Mouse (Mus musculus) intestine, postnatal 0 days (tissue): ENCODE data around the gene Mdp1. TPM values are rescaled to one million over a fixed set of nuclear protein-coding genes. Genes with fewer than 3 reads are reported as not detected.
A peak's percentile ranks its signal among the peaks of the same experiment; 100 is the strongest.

Source experiments
- ATAC-seq: fragments of 200-750 bp; cut with Nextera tagmentation; 2 replicates; pipeline ENCODE4 v1.8.0; 2017; ENCODE audit warnings: mild to moderate bottlenecking, moderate TSS enrichment, moderate library complexity
- H3K27ac ChIP-seq: fragments of 300-500 bp; sonication (generic); 2 replicates; pipeline ENCODE4 v1.5.1; 2014; ENCODE audit warnings: mild to moderate bottlenecking, low read depth, low read length, moderate library complexity
- H3K27me3 ChIP-seq: fragments of 300-500 bp; sonication (generic); replicated peaks from 2 replicates; pipeline ENCODE4 v1.6.1; 2014; ENCODE audit warnings: low read length, mixed read lengths; ENCODE audit not compliant: control insufficient read depth, insufficient read depth
- H3K36me3 ChIP-seq: fragments of 300-500 bp; sonication (generic); 2 replicates; pipeline ENCODE4 v1.6.1; 2014; ENCODE audit warnings: mild to moderate bottlenecking, moderate library complexity; ENCODE audit not compliant: control insufficient read depth, insufficient read depth
- H3K4me1 ChIP-seq: fragments of 300-500 bp; sonication (generic); replicated peaks from 2 replicates; pipeline ENCODE4 v1.6.1; 2014; ENCODE audit warnings: antibody characterized with exemption, low read length, mixed read lengths; ENCODE audit not compliant: control insufficient read depth, insufficient read depth
- H3K4me2 ChIP-seq: fragments of 300-500 bp; sonication (generic); replicated peaks from 2 replicates; pipeline ENCODE4 v1.6.1; 2014; ENCODE audit warnings: low read depth, mild to moderate bottlenecking, moderate library complexity
- H3K4me3 ChIP-seq: fragments of 300-500 bp; sonication (generic); 2 replicates; pipeline ENCODE4 v1.5.1; 2014; ENCODE audit warnings: low read depth, low read length
- H3K9ac ChIP-seq: fragments of 300-500 bp; sonication (generic); 2 replicates; pipeline ENCODE4 v1.6.1; 2014; ENCODE audit warnings: mild to moderate bottlenecking, low read depth, low read length
- H3K9me3 ChIP-seq: fragments of 300-500 bp; sonication (generic); 2 replicates; pipeline ENCODE4 v1.6.1; 2016; ENCODE audit warnings: mixed run types; ENCODE audit not compliant: control insufficient read depth
- CTCF ChIP-seq: sonication (generic); IDR thresholded peaks from 2 replicates; pipeline ENCODE4 v1.5.1; 2016; ENCODE audit warnings: low read depth, mild to moderate bottlenecking, control low read depth, antibody characterized with exemption, moderate library complexity
- WGBS: fragments of 180-500 bp; shearing (Covaris S2); extraction: QIAGEN DNeasy Blood & Tissue Kit; methylation state at CpG from one replicate; pipeline ENCODE4 v1.1.7; 2014; 5-methylcytosine and 5-hydroxymethylcytosine counted together
- polyA plus RNA-seq: library from polyadenylated mRNA; unstranded; fragments of >200 nt; fragmentation: Nextera tagmentation; extraction: Ambion mirVana; gene quantifications from 2 replicates; pipeline ENCODE4 v1.2.1, GENCODE M21; 2015

Gene Mdp1
- polyA plus RNA-seq: 85.1 and 94.0 TPM in 2 replicates

DNA sequence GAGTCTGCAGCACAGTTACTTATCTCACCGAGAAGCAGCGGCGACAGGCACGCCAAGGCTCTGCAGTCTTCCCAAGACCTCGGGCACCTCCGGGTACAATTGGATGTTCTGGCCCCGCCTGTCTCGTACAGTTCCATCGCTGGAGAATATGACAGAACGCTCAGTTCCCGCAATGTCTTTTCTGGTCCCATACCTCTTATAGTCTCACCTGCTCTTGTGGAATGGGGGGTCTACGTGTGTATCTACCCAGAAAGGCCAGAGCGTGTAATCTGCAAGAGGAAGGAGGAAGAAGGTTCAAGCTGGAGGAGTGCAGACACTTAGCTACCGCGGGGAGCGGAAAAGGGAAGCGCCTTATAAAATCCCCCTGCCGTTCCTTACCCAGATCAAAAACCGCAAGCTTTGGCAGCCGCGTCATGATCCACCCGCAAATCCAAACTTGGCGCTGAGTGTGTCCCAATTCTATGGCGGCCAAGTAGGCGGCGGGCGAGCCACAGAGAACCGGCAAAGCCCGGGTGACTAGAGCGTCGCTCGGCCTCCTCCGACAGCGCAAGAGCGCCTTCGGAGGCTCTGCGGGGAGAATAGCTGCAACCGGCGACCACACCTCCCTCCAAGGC, at the start of gene Mdp1:
Mdp1 (minus strand) TSS at position 549 of the 614 bp plus-strand sequence.
- peak; percentile 73 for ATAC-seq
- Histone ChIP-seq H3K36me3 (peaks cover 12% of the 10 kb centered on the region), H3K27ac (peak within 1 kb of the TSS; percentile 87), H3K4me2 (peak within 1 kb of the TSS; percentile 75), H3K4me3 (peak within 1 kb of the TSS; percentile 71), H3K27me3 (no peaks in the 10 kb centered on the region), H3K9ac (peak within 1 kb of the TSS; percentile 65), H3K9me3 (no peaks in the 10 kb centered on the region), H3K4me1 (0 out of 2 replicates have a peak, but pooled peaks cover 4% of the 10 kb centered on the region)
- WGBS: under 1% methylated on average over 39 of the region's 39 CpGs
- TF ChIP-seq CTCF: peak; percentile 75

DNA sequence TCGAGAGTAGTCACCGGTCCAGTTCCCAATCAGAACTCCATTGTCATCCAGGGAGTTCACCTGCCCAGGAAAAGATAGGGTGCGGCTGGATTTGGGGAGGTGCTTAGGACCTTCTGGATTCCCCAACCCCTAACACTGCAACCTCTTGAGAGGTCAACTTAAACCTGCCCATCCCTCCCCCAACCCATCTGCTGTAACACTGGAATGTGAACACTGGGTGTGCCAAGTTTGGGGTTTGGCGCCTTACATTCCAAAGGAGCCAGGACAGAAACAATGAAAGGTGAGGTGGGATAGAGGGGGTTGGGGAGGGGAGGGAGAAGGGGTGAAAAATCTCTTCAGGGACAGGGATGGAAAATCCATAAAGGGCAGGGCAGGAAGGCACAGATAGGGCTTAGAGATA, 49.2 kb upstream of the Mdp1 start:
- ATAC-seq: no peak
- no peak overlapping the region for H3K4me3 ChIP-seq
- TF ChIP-seq CTCF: no peak
- no peak overlapping the region for H3K27ac ChIP-seq
- no peaks in the 10 kb centered on the region for H3K9me3 ChIP-seq
- no peak overlapping the region for H3K4me2 ChIP-seq
- H3K36me3 ChIP-seq: no peaks in the 10 kb centered on the region
- no peak overlapping the region for H3K9ac ChIP-seq
- H3K4me1 ChIP-seq: no peaks in the 10 kb centered on the region; the same call in 1 of the 2 replicates
- H3K27me3 ChIP-seq: no peaks in the 10 kb centered on the region
- WGBS: 93% methylated on average over 4 of the region's 4 CpGs

DNA sequence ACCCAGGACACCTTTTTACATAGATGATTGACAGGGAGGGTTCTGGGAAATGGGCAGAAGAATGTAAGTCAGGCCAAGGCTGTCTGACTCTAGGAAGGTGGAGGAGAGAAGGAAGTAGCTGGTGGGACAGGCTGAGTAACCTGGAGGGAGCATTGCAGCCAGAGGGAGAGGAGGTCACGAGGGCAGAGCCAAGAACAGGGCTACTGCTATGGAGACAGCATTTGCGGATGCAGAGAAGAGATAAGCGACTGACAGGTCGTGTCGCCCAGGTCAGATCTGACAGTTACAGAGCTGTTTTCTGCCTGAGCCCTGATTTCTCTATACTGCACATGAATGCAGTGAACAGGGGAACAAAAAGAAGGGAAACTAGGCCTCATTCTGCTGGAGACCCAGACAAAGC, 47.1 kb upstream of the Mdp1 start:
- TF ChIP-seq CTCF: no peak
- Histone ChIP-seq H3K4me3 (no peak overlapping the region), H3K9ac (no peak overlapping the region), H3K27ac (no peak overlapping the region), H3K4me1 (no peaks in the 10 kb centered on the region), H3K4me2 (no peak overlapping the region), H3K27me3 (no peaks in the 10 kb centered on the region), H3K36me3 (no peaks in the 10 kb centered on the region), H3K9me3 (no peaks in the 10 kb centered on the region)
- 69% methylated on average over 5 of the region's 5 CpGs for WGBS
- no peak for ATAC-seq

DNA sequence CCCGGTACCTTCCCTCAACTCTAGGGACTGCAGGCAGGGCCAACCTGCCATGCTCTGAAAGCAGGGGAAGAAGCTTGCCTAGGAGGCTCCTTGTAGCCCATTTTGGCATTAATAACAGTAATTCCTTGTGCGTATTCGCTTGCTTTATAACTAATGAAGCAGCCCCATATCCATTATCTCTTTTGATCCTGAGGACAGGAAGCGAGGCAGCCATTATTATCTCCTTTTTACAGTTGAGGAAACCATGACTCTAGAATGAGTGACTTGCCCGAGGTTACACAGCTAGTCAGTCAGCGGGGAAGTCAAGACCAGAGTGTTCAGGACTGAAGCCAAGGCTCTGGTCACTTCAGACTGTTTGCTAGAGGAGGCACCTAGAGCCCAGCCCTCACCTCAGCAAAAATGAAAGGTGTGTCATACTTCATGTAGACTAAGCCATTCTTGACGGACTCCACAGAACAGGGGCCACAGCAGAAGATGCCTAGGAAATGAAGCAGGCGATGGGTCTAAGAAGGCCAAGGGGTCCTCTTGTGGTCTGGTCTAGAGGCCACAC, 45.8 kb upstream of the Mdp1 start:
- ATAC-seq: no peak
- Histone ChIP-seq H3K9ac (no peak overlapping the region), H3K36me3 (no peaks in the 10 kb centered on the region), H3K4me1 (no peaks in the 10 kb centered on the region), H3K4me2 (no peak overlapping the region), H3K27ac (no peak overlapping the region), H3K4me3 (no peak overlapping the region), H3K9me3 (no peaks in the 10 kb centered on the region), H3K27me3 (no peaks in the 10 kb centered on the region)
- 72% methylated on average over 8 of the region's 8 CpGs for WGBS
- TF ChIP-seq CTCF: no peak

DNA sequence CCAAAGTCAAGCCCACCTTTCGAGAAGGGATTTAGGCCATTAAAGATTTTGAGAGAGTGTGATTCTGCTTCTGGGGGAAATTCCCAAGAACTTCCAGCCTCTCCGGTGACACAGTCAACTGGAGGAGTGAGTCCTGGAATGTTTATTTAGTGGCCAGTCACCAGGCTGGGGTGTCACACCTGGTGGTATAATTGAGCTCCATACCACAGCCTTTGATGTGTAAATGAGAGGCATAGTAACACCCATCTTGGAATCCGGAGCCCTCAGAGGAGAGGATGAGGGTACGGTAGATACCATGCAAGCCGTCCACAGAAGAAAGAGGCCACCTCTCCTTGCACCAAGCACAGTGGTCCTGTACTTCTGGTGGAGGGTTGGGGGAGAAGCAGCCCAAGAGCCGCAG, 42.5 kb upstream of the Mdp1 start:
- WGBS: 52% methylated on average over 6 of the region's 6 CpGs
- H3K27ac ChIP-seq: no peak overlapping the region
- no peak overlapping the region for H3K9ac ChIP-seq

DNA sequence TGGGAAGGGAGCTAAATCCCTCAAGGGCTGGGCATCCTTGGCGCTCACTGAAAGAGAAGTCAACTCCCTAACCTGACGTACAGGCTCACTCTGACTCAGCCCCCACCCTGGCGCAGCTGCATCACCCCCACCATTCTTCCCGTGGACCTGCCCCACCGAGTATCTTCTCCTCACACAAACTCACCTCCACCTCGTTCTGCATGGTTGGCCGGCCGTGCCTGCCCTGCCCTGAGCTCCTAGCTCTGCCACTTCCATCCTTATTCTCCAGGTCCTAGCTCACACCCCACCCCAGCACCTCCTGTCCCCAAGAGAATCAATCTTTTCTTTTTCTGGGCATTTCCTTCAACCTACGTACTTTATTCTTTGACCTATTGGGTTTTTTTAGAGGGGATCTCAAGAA, 40.8 kb upstream of the Mdp1 start:
- Histone ChIP-seq H3K36me3 (no peaks in the 10 kb centered on the region), H3K27me3 (no peaks in the 10 kb centered on the region), H3K9ac (no peak overlapping the region), H3K4me3 (no peak overlapping the region), H3K27ac (no peak overlapping the region), H3K4me2 (no peak overlapping the region), H3K9me3 (no peaks in the 10 kb centered on the region), H3K4me1 (no peaks in the 10 kb centered on the region)
- 68% methylated on average over 9 of the region's 9 CpGs for WGBS
- TF ChIP-seq CTCF: no peak
- ATAC-seq: no peak

More for the DNA sequence above, 42.5 kb upstream of the Mdp1 start:
- no peaks in the 10 kb centered on the region for H3K9me3 ChIP-seq
- no peaks in the 10 kb centered on the region for H3K36me3 ChIP-seq
- TF ChIP-seq CTCF: no peak
- H3K27me3 ChIP-seq: no peaks in the 10 kb centered on the region
- no peaks in the 10 kb centered on the region for H3K4me1 ChIP-seq
- no peak overlapping the region for H3K4me2 ChIP-seq
- no peak overlapping the region for H3K4me3 ChIP-seq
- no peak for ATAC-seq

DNA sequence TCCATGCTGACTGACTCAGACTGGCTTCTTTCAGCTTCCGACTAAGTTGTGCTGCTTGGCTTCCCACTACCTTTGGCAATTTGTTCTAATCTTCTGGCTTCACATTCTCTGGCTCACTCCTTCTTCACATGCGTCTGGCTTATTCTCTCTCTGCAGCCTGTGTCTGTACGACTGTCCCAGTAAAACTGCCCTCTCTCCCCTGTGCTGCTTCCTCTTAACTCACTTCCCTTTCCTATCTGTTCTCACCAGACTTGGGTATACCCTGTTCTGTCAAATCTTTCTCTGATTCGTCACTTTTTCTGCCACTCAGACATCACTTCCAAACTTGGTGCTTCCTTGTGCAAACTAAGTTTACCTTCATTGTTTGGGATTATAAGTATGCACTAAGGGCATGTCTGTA, 36.9 kb upstream of the Mdp1 start:
- no peak overlapping the region for H3K4me3 ChIP-seq
- no peaks in the 10 kb centered on the region for H3K27me3 ChIP-seq
- no peak for TF ChIP-seq CTCF
- no peak overlapping the region for H3K27ac ChIP-seq
- H3K4me1 ChIP-seq: no peaks in the 10 kb centered on the region
- no peaks in the 10 kb centered on the region for H3K9me3 ChIP-seq
- WGBS: 77% methylated on average over 4 of the region's 4 CpGs
- H3K36me3 ChIP-seq: no peaks in the 10 kb centered on the region
- no peak overlapping the region for H3K4me2 ChIP-seq
- H3K9ac ChIP-seq: no peak overlapping the region
- ATAC-seq: no peak
